Mouse (Mus musculus) cerebral cortex, adult 2 months (tissue): ENCODE results near the gene Fam131a.

Source experiments
- WGBS: fragments of 180-500 bp; shearing (Covaris S2); methylation state at CpG from one replicate; pipeline ENCODE4 v1.1.7; 2018; 5-methylcytosine and 5-hydroxymethylcytosine counted together

The Fam131a gene

GRCm38 (mm10) chr16:20739845-20740244 is 46.8 kb downstream of the Fam131a start:
- 96% methylated on average over 9 of the region's 9 CpGs for WGBS

- 27% methylated on average over 6 of the region's 6 CpGs for WGBS
Observed at GRCm38 (mm10) chr16:20746641-20747040, 53.6 kb downstream of the Fam131a start.

DNA sequence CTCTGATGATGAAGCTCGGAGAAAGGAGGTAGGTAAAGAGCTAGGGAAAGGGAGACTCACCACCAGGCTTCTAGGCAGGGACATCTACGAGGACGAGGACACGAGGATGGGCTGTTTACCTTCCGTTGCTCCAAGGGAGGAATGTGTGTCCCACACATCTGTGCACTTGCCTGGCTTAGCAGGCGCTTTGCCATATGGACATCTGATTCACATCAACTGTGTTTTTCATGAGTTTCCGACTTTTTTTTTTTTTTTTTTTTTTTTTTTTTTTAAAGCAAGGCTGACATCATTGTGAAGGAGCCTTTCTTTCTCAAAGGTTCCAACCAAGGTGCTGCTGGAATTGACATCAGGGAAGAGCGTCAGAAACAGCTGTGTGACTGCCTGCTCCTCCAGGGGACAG is 57.5 kb downstream of the Fam131a start:
- WGBS, result 44% methylated on average over 8 of the region's 8 CpGs
